Mouse (Mus musculus): ENCODE data around the gene Pcbp1.

- TF ChIP-seq POLR2A (IDR thresholded peaks at IDR 0.05; ENCODE audit: low read depth, low read length) (no peak), CTCF (conservative IDR thresholded peaks at IDR 0.05; ENCODE audit: insufficient read depth, insufficient read length, low read depth, low read length) (no peak)
These were observed 12.8 kb downstream of the Pcbp1 start for GRCm38 (mm10) chr6:86513296-86513695.
